Mouse (Mus musculus) cerebellum, adult 9-11 months (tissue): Measurements from ENCODE around the gene Fam160a1.
A peak's percentile ranks its signal among the peaks of the same experiment; 100 is the strongest.

Experiments used
- DNase-seq: peaks from one replicate; pipeline ENCODE4 v3.0.0; 2022

The Fam160a1 gene

GRCm38 (mm10) chr3:85677133-85677532 is 140.0 kb downstream of the Fam160a1 start:
- no peak for DNase-seq

- no peak for DNase-seq
Measured at GRCm38 (mm10) chr3:85669844-85670243, 147.2 kb downstream of the Fam160a1 start.

- no peak for DNase-seq
Measured at GRCm38 (mm10) chr3:85667683-85668082, 149.4 kb downstream of the Fam160a1 start.

GRCm38 (mm10) chr3:85666736-85667135 is 150.4 kb downstream of the Fam160a1 start:
- DNase-seq, result no peak

GRCm38 (mm10) chr3:85666166-85666565 is 150.9 kb downstream of the Fam160a1 start:
- no peak for DNase-seq

- DNase-seq, result peak; percentile 79
Measured at GRCm38 (mm10) chr3:85664591-85665171, 152.4 kb downstream of the Fam160a1 start.

GRCm38 (mm10) chr3:85663826-85664225 is 153.3 kb downstream of the Fam160a1 start:
- no peak for DNase-seq

GRCm38 (mm10) chr3:85661926-85662813 is 154.9 kb downstream of the Fam160a1 start:
- no peak for DNase-seq

- peak; percentile 72 for DNase-seq
Measured at GRCm38 (mm10) chr3:85659681-85660080, 157.4 kb downstream of the Fam160a1 start.

- peak; percentile 48 for DNase-seq
Measured at GRCm38 (mm10) chr3:85655538-85655937, 161.6 kb downstream of the Fam160a1 start.

- no peak for DNase-seq
Measured at GRCm38 (mm10) chr3:85652727-85653665, 164.1 kb downstream of the Fam160a1 start.

- DNase-seq, result peak; percentile 87
Measured at GRCm38 (mm10) chr3:85649176-85649575, 167.9 kb downstream of the Fam160a1 start.

- DNase-seq, result no peak
Measured at GRCm38 (mm10) chr3:85645517-85646004, 171.5 kb downstream of the Fam160a1 start.

GRCm38 (mm10) chr3:85644814-85645213 is 172.3 kb downstream of the Fam160a1 start:
- DNase-seq, result no peak

- no peak for DNase-seq
Measured at GRCm38 (mm10) chr3:85641751-85642150, 175.3 kb downstream of the Fam160a1 start.

GRCm38 (mm10) chr3:85636716-85637447 is 180.2 kb downstream of the Fam160a1 start:
- no peak for DNase-seq

- DNase-seq, result no peak
Measured at GRCm38 (mm10) chr3:85635591-85635990, 181.5 kb downstream of the Fam160a1 start.

- DNase-seq, result no peak
Measured at GRCm38 (mm10) chr3:85635126-85635419, 182.0 kb downstream of the Fam160a1 start.

- DNase-seq, result no peak
Measured at GRCm38 (mm10) chr3:85634389-85635125, 182.5 kb downstream of the Fam160a1 start.

- no peak for DNase-seq
Measured at GRCm38 (mm10) chr3:85633733-85634132, 183.4 kb downstream of the Fam160a1 start.

- no peak for DNase-seq
Measured at GRCm38 (mm10) chr3:85629895-85630510, 187.1 kb downstream of the Fam160a1 start.
